Mouse (Mus musculus) forebrain, embryonic 12.5 days (tissue): ENCODE measurements around the gene Syngr1. TPM values are rescaled to one million over a fixed set of nuclear protein-coding genes. Genes with fewer than 3 reads are reported as not detected.

Source experiments
- ATAC-seq: fragments of 200-750 bp; cut with Nextera tagmentation; 2 replicates; pipeline ENCODE4 v1.8.0; 2017; ENCODE audit warnings: moderate TSS enrichment; ENCODE audit not compliant: low FRiP score
- H3K27ac ChIP-seq: fragments of 300-500 bp; sonication (generic); 2 replicates; pipeline ENCODE4 v1.5.1; 2016; ENCODE audit warnings: mild to moderate bottlenecking
- H3K27me3 ChIP-seq: fragments of 300-500 bp; sonication (generic); 2 replicates; pipeline ENCODE4 v1.6.1; 2016; ENCODE audit warnings: mild to moderate bottlenecking
- H3K36me3 ChIP-seq: fragments of 300-500 bp; sonication (generic); replicated peaks from 2 replicates; pipeline ENCODE4 v1.6.1; 2016; ENCODE audit warnings: mild to moderate bottlenecking
- H3K4me1 ChIP-seq: fragments of 300-500 bp; sonication (generic); 2 replicates; pipeline ENCODE4 v1.6.1; 2016
- H3K4me2 ChIP-seq: fragments of 300-500 bp; sonication (generic); 2 replicates; pipeline ENCODE4 v1.6.1; 2016; ENCODE audit warnings: mild to moderate bottlenecking, moderate library complexity
- H3K4me3 ChIP-seq: fragments of 300-500 bp; sonication (generic); replicated peaks from 2 replicates; pipeline ENCODE4 v1.5.1; 2016; ENCODE audit warnings: mild to moderate bottlenecking
- H3K9ac ChIP-seq: fragments of 300-500 bp; sonication (generic); 2 replicates; pipeline ENCODE4 v1.6.1; 2016; ENCODE audit warnings: mild to moderate bottlenecking
- H3K9me3 ChIP-seq: fragments of 300-500 bp; sonication (generic); 2 replicates; pipeline ENCODE4 v1.6.1; 2016
- WGBS: fragments of 180-500 bp; shearing (Covaris S2); methylation state at CpG from one replicate; pipeline ENCODE4 v1.1.7; 2016; 5-methylcytosine and 5-hydroxymethylcytosine counted together
- polyA plus RNA-seq: library from polyadenylated mRNA; unstranded; fragments of >200 nt; fragmentation: Nextera tagmentation; extraction: Ambion mirVana; gene quantifications from 2 replicates; pipeline ENCODE4 v1.2.1, GENCODE M21; 2016

Syngr1 gene
- polyA plus RNA-seq, 1 experiment from 2014 or later = 12.1 TPM

- no peaks in the 10 kb centered on the region for H3K9me3 ChIP-seq
- peaks cover 23% of the 10 kb centered on the region for H3K27me3 ChIP-seq
- WGBS = 18% methylated on average over 16 of the region's 20 CpGs
- H3K4me1 ChIP-seq = peaks cover 24% of the 10 kb centered on the region
- peak overlapping the region; percentile 9; the same call in 1 of the 2 replicates for H3K9ac ChIP-seq
- 0 out of 2 replicates have a peak, but pooled peaks have one; percentile 53 for ATAC-seq
- no peak overlapping the region for H3K27ac ChIP-seq
- peak overlapping the region; percentile 17 for H3K4me2 ChIP-seq
- no peak overlapping the region for H3K4me3 ChIP-seq
- H3K36me3 ChIP-seq = no peaks in the 10 kb centered on the region
These were observed 6.1 kb downstream of the Syngr1 start for GRCm38 (mm10) chr15:80096946-80097881.

DNA sequence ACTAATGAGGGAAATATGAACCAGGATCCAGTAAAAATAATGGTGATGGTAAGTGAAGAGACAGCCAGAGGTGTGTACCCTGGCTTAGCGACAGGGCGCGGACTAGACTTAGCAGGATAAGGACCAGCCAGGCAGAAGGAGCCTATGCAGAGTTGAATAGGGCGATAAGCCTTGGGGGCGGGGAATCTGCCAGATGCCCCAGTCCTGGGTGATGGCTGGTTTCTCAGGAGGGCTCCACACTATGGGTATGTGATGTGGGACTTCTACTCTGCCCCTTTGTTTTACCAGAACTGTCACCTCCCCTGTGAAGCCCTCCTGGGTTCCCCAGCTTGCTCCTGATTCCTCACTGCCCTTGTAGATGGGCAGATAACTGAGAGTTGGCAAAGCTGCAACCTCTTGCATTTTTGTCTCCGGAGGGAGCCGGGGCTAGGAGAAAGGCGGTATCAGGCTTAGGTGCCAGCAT, 6.9 kb downstream of the Syngr1 start:
- H3K9me3 ChIP-seq = no peaks in the 10 kb centered on the region
- H3K4me2 ChIP-seq = peak overlapping the region; percentile 17; the same call in 1 of the 2 replicates
- peaks cover 20% of the 10 kb centered on the region for H3K4me1 ChIP-seq
- no peak overlapping the region for H3K4me3 ChIP-seq
- WGBS = 30% methylated on average over 8 of the region's 8 CpGs
- no peak overlapping the region for H3K27ac ChIP-seq
- H3K27me3 ChIP-seq = peaks cover 15% of the 10 kb centered on the region
- no peaks in the 10 kb centered on the region for H3K36me3 ChIP-seq
- no peak overlapping the region for H3K9ac ChIP-seq
- no peak for ATAC-seq

DNA sequence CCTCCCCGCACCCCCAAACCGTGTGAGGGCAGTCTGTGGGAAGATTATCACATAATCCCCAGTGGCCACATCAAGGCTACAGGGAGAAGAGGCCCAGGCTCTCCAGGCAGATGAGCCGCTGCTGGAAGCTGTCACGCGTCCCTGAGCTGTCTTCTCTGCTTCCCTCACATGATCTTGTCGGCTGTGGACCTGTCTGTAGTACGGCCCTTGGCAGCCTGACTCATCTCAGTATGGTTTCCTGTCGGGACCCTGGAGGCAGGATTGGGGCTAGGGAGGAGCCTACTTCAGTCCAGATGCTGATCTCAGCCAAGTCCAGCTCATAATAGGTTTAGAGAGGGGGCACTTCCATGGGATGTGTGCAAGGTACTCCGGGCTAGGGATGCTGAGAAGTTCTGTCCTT, 7.7 kb downstream of the Syngr1 start:
- peaks cover 9% of the 10 kb centered on the region for H3K27me3 ChIP-seq
- no peak overlapping the region for H3K27ac ChIP-seq
- no peaks in the 10 kb centered on the region for H3K9me3 ChIP-seq
- H3K4me3 ChIP-seq = no peak overlapping the region
- WGBS = 52% methylated on average over 9 of the region's 9 CpGs
- peaks cover 20% of the 10 kb centered on the region for H3K4me1 ChIP-seq
- no peak overlapping the region for H3K9ac ChIP-seq
- no peak overlapping the region for H3K4me2 ChIP-seq
- H3K36me3 ChIP-seq = no peaks in the 10 kb centered on the region
- no peak for ATAC-seq

DNA sequence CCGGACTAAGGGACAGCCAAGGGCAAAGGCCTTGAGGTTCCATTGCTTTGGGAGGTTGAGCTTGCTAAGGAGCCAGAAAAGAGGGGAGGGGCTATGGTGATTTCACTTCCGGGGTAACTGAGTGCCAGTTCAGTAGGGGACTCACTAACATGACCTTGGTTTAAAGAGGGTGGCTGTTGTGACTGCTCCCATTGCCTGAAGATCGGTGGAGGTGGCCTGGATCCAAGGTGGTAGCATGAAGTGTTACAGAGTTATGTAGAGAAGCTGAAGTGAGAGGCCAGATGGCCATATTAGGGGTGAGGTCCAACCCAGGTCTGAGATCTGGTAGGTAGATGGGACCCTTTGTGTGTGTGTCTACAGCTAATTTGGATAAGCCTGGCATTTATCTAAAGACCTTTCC, 8.3 kb downstream of the Syngr1 start:
- Histone ChIP-seq H3K9me3 (no peaks in the 10 kb centered on the region), H3K4me1 (peaks cover 20% of the 10 kb centered on the region), H3K36me3 (no peaks in the 10 kb centered on the region), H3K27ac (no peak overlapping the region), H3K9ac (no peak overlapping the region), H3K4me2 (no peak overlapping the region), H3K27me3 (peaks cover 3% of the 10 kb centered on the region; the same call in 1 of the 2 replicates), H3K4me3 (no peak overlapping the region)
- 77% methylated on average over 3 of the region's 3 CpGs for WGBS
- ATAC-seq = no peak

DNA sequence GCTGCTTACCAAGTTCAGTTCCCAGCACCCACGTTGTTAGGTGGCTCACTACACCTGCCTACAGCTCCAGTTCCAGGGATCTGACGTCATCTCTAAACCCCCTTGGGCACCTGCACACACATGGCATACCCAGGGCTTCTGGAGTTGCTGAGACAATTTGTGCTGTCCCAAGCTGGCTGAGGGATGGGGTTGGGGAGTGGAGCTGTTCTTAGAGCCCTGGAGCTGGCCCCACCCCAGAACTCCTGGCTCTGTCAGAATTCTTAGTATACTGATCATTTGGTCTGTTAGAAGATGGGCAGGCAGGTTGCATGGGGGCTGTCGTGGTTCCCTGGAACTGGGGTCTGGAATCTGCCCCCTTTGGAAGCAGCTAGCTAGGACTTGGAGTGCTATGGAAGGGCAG, 9.1 kb downstream of the Syngr1 start:
- Histone ChIP-seq H3K27me3 (peaks cover 3% of the 10 kb centered on the region; the same call in 1 of the 2 replicates), H3K36me3 (no peaks in the 10 kb centered on the region), H3K27ac (no peak overlapping the region), H3K4me2 (no peak overlapping the region), H3K9me3 (no peaks in the 10 kb centered on the region), H3K9ac (no peak overlapping the region), H3K4me1 (peaks cover 20% of the 10 kb centered on the region), H3K4me3 (no peak overlapping the region)
- ATAC-seq = no peak
- WGBS = 88% methylated on average over 3 of the region's 3 CpGs

DNA sequence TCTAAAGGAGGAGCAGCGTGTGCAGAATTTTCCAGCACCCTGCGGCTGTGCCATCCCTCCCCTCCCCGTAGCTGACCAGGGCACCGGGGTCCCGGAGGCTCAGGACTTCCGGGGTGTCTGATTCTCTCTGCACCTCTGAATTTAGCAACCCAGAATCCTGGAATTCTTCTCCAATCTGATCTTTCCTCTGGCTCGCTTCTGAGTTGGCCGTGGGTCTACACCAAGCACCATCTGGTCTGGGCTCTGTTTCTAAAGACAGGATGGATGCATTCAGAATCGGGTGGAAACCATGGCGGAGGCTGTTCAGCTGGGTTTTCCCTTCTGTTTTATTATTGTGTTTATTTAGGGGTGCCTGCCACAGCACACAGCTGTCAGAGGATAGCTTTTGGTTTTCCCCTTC, 9.7 kb downstream of the Syngr1 start:
- Histone ChIP-seq H3K9me3 (no peaks in the 10 kb centered on the region), H3K36me3 (no peaks in the 10 kb centered on the region), H3K27ac (no peak overlapping the region), H3K4me3 (no peak overlapping the region), H3K27me3 (no peaks in the 10 kb centered on the region), H3K4me2 (no peak overlapping the region), H3K4me1 (peaks cover 20% of the 10 kb centered on the region), H3K9ac (no peak overlapping the region)
- 88% methylated on average over 10 of the region's 10 CpGs for WGBS
- ATAC-seq = no peak

- WGBS = 78% methylated on average over 6 of the region's 6 CpGs
- H3K9ac ChIP-seq = no peak overlapping the region
These were observed 10.4 kb downstream of the Syngr1 start for GRCm38 (mm10) chr15:80101503-80101902.

DNA sequence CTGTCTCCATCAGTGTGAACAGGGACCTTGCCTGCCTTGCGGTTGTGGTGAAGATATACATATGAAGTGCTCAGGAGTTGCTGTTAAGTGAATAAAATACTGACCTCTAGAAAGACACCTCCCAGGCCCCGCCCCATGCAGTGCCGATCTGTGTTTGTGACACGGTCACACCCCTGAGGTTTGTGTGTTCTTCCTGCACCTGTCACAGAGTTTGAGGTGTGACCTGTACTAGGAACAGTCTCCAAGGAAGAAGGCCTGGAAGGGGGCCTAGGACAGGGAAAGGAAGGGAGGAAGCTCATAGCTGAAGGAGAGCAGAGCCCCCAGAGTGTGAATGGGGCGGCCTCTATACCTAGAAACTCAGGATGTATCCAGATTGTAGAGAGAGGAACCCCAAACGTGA, 11.4 kb downstream of the Syngr1 start:
- Histone ChIP-seq H3K4me1 (peaks cover 14% of the 10 kb centered on the region), H3K9me3 (no peaks in the 10 kb centered on the region), H3K27ac (no peak overlapping the region), H3K27me3 (no peaks in the 10 kb centered on the region), H3K4me2 (no peak overlapping the region), H3K36me3 (no peaks in the 10 kb centered on the region), H3K4me3 (no peak overlapping the region), H3K9ac (no peak overlapping the region)
- ATAC-seq = no peak
- WGBS = 86% methylated on average over 6 of the region's 6 CpGs

More at GRCm38 (mm10) chr15:80101503-80101902, 10.4 kb downstream of the Syngr1 start:
- Histone ChIP-seq H3K4me3 (no peak overlapping the region), H3K27me3 (no peaks in the 10 kb centered on the region), H3K4me1 (peaks cover 20% of the 10 kb centered on the region), H3K27ac (no peak overlapping the region), H3K36me3 (no peaks in the 10 kb centered on the region), H3K9me3 (no peaks in the 10 kb centered on the region), H3K4me2 (no peak overlapping the region)
- no peak for ATAC-seq

DNA sequence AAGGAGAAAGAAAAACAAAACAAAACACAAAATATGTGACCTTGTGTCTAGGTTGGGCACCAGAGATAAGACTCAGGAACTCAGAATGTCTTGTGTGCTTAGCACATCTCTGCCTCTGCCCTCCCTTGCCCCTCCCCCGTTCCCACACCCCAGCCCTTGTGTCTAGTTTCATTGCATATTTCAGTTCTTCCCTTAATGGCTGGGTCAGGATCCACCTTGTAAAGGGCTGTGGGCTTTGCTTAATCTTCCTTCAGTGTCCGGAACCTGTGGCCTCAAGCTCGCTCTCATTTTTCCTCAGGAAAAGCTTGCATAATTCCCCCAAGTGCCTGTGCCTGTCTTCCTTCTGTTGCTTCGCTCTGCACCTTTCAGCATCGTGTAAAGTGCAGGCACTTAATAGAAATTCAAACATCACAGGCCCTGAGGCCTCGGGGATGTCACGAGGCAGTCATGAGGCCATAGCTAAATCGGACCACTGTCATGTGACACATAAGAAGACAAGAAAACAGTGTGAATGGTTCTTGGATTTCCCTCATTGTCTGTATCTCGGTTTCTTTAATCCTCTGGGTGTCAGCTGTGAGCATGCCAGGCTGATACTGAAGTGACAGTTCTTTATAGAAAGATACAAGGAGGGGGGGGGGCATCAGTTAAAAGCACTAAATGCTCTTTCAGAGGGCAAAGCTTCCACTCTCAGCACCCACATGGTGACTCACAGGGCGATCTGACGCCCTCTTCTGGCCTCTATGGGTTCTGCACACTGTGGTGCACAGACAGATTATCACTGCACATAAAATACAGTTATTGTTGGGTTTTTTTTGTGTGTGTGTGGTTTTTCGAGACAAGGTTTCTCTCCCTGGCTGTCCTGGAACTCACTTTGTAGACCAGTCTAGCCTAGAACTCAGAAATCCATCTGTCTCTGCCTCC, 14.6 kb downstream of the Syngr1 start:
- no peak for ATAC-seq
- Histone ChIP-seq H3K4me1 (no peaks in the 10 kb centered on the region), H3K4me3 (no peak overlapping the region), H3K36me3 (no peaks in the 10 kb centered on the region; the same call in 1 of the 2 replicates), H3K9me3 (no peaks in the 10 kb centered on the region), H3K27me3 (no peaks in the 10 kb centered on the region), H3K9ac (no peak overlapping the region), H3K4me2 (no peak overlapping the region), H3K27ac (no peak overlapping the region)
- WGBS = 74% methylated on average over 12 of the region's 12 CpGs

- H3K4me2 ChIP-seq = no peak overlapping the region
- no peaks in the 10 kb centered on the region for H3K27me3 ChIP-seq
- no peaks in the 10 kb centered on the region for H3K4me1 ChIP-seq
- no peak for ATAC-seq
- H3K36me3 ChIP-seq = no peaks in the 10 kb centered on the region; the same call in 1 of the 2 replicates
- 93% methylated on average over 8 of the region's 8 CpGs for WGBS
- no peak overlapping the region for H3K9ac ChIP-seq
- no peaks in the 10 kb centered on the region for H3K9me3 ChIP-seq
- H3K4me3 ChIP-seq = no peak overlapping the region
- H3K27ac ChIP-seq = no peak overlapping the region
These were observed 16.0 kb downstream of the Syngr1 start for GRCm38 (mm10) chr15:80107143-80107542.

- ATAC-seq = no peak
- no peaks in the 10 kb centered on the region for H3K4me1 ChIP-seq
- 91% methylated on average over 3 of the region's 3 CpGs for WGBS
These were observed 16.4 kb downstream of the Syngr1 start for GRCm38 (mm10) chr15:80107575-80107974.

DNA sequence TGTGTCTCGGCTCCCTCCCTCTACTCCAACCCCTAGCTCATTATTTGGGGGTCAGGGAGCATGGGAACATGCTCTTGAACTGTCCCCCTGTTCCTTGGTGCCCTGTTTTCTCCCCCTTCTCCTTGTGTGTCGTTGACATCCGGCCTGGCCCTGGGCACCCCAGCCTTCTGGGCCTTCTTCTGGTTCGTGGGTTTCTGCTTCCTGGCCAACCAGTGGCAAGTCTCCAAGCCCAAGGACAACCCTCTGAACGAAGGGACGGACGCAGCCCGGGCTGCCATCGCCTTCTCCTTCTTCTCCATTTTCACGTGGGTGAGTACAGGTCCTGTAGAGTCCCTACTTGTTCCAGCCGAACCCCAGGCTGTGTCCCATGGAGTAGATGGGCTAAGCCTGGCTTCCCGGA, 20.3 kb downstream of the Syngr1 start:
- H3K27me3 ChIP-seq = no peaks in the 10 kb centered on the region
- no peak overlapping the region for H3K4me3 ChIP-seq
- 82% methylated on average over 12 of the region's 12 CpGs for WGBS
- H3K9me3 ChIP-seq = 0 out of 2 replicates have a peak, but pooled peaks cover 2% of the 10 kb centered on the region
- H3K4me1 ChIP-seq = no peaks in the 10 kb centered on the region
- H3K9ac ChIP-seq = no peak overlapping the region
- ATAC-seq = no peak
- no peak overlapping the region for H3K4me2 ChIP-seq
- no peak overlapping the region for H3K27ac ChIP-seq
- H3K36me3 ChIP-seq = no peaks in the 10 kb centered on the region; the same call in none of the 2 replicates

More at GRCm38 (mm10) chr15:80107575-80107974, 16.4 kb downstream of the Syngr1 start:
- Histone ChIP-seq H3K36me3 (no peaks in the 10 kb centered on the region; the same call in none of the 2 replicates), H3K4me2 (no peak overlapping the region), H3K9me3 (no peaks in the 10 kb centered on the region), H3K9ac (no peak overlapping the region), H3K27me3 (no peaks in the 10 kb centered on the region), H3K27ac (no peak overlapping the region), H3K4me3 (no peak overlapping the region)
